Mouse (Mus musculus): ENCODE measurements around the gene Tbc1d1. TPM values are rescaled to one million over a fixed set of nuclear protein-coding genes. Genes with fewer than 3 reads are reported as not detected.

Gene Tbc1d1
- polyA plus RNA-seq, 2 experiments, result 4.8 to 5.6 TPM

GRCm38 (mm10) chr5:64280191-64280590 lies 124.1 kb downstream of the Tbc1d1 start:
- 85% methylated on average over 8 of the region's 8 CpGs for WGBS (ENCODE audit: insufficient replicate concordance)
- ATAC-seq (ENCODE audit: insufficient read depth), result no peak
- no peak overlapping the region for H3K27ac ChIP-seq
- no peaks in the 10 kb centered on the region for H3K4me1 ChIP-seq (replicated peaks; ENCODE audit: control insufficient read depth in 2 of 2, insufficient read depth in 2 of 2, low read length in 1 of 2)
- no peak overlapping the region for H3K4me3 ChIP-seq (ENCODE audit: insufficient read depth in 1 of 2, low read depth in 2 of 2, low read length in 2 of 2)
- no peak for TF ChIP-seq EP300 (IDR thresholded peaks at IDR 0.05; ENCODE audit: low read depth)
- TF ChIP-seq CTCF (IDR thresholded peaks at IDR 0.05; ENCODE audit: low read depth), result no peak
- no peaks in the 10 kb centered on the region for H3K27me3 ChIP-seq (ENCODE audit: control insufficient read depth, insufficient read depth, low read length)
- H3K9me3 ChIP-seq (ENCODE audit: control insufficient read depth, low read length), result no peaks in the 10 kb centered on the region
- DNase-seq (ENCODE audit: low read depth in 3 of 3, low spot score in 3 of 3), result no peak
- H3K4me2 ChIP-seq (ENCODE audit: low read depth), result no peak overlapping the region
- no peak overlapping the region for H3K9ac ChIP-seq (replicated peaks)
- peaks cover 2% of the 10 kb centered on the region for H3K36me3 ChIP-seq (replicated peaks; ENCODE audit: control insufficient read depth, insufficient read depth, low read depth)

- H3K27me3 ChIP-seq (ENCODE audit: control insufficient read depth, insufficient read depth, low read length), result no peaks in the 10 kb centered on the region
- H3K4me3 ChIP-seq (ENCODE audit: insufficient read depth in 1 of 2, low read depth in 2 of 2, low read length in 2 of 2), result no peak overlapping the region
- H3K4me2 ChIP-seq (ENCODE audit: low read depth), result no peak overlapping the region
- no peak for ATAC-seq (ENCODE audit: insufficient read depth)
- no peaks in the 10 kb centered on the region for H3K4me1 ChIP-seq (replicated peaks; ENCODE audit: control insufficient read depth in 2 of 2, insufficient read depth in 2 of 2, low read length in 1 of 2)
- no peaks in the 10 kb centered on the region for H3K9me3 ChIP-seq (ENCODE audit: control insufficient read depth, low read length)
- DNase-seq (ENCODE audit: low read depth in 3 of 3, low spot score in 3 of 3), result no peak
- 63% methylated on average over 4 of the region's 4 CpGs for WGBS (ENCODE audit: insufficient replicate concordance)
- TF ChIP-seq CTCF (IDR thresholded peaks at IDR 0.05; ENCODE audit: low read depth), result no peak
- TF ChIP-seq EP300 (IDR thresholded peaks at IDR 0.05; ENCODE audit: low read depth), result no peak
- H3K27ac ChIP-seq, result no peak overlapping the region
- peaks cover 2% of the 10 kb centered on the region for H3K36me3 ChIP-seq (replicated peaks; ENCODE audit: control insufficient read depth, insufficient read depth, low read depth)
- no peak overlapping the region for H3K9ac ChIP-seq (replicated peaks)
Observed at GRCm38 (mm10) chr5:64280613-64281012, 124.5 kb downstream of the Tbc1d1 start.

GRCm38 (mm10) chr5:64281674-64282073 lies 125.6 kb downstream of the Tbc1d1 start:
- Histone ChIP-seq H3K27me3 (ENCODE audit: control insufficient read depth, insufficient read depth, low read length) (no peaks in the 10 kb centered on the region), H3K36me3 (replicated peaks; ENCODE audit: control insufficient read depth, insufficient read depth, low read depth) (peaks cover 2% of the 10 kb centered on the region), H3K4me1 (replicated peaks; ENCODE audit: control insufficient read depth in 2 of 2, insufficient read depth in 2 of 2, low read length in 1 of 2) (no peaks in the 10 kb centered on the region), H3K9ac (replicated peaks) (no peak overlapping the region), H3K27ac (no peak overlapping the region), H3K4me2 (ENCODE audit: low read depth) (no peak overlapping the region), H3K4me3 (ENCODE audit: insufficient read depth in 1 of 2, low read depth in 2 of 2, low read length in 2 of 2) (no peak overlapping the region), H3K9me3 (ENCODE audit: control insufficient read depth, low read length) (no peaks in the 10 kb centered on the region)
- WGBS (ENCODE audit: insufficient replicate concordance), result 72% methylated on average over 7 of the region's 7 CpGs
- DNase-seq (ENCODE audit: low read depth in 3 of 3, low spot score in 3 of 3), result no peak
- ATAC-seq (ENCODE audit: insufficient read depth), result no peak
- TF ChIP-seq EP300 (IDR thresholded peaks at IDR 0.05; ENCODE audit: low read depth) (no peak), CTCF (IDR thresholded peaks at IDR 0.05; ENCODE audit: low read depth) (no peak)

- Histone ChIP-seq H3K27me3 (ENCODE audit: control insufficient read depth, insufficient read depth, low read length) (no peaks in the 10 kb centered on the region), H3K9me3 (ENCODE audit: control insufficient read depth, low read length) (no peaks in the 10 kb centered on the region), H3K4me3 (ENCODE audit: insufficient read depth in 1 of 2, low read depth in 2 of 2, low read length in 2 of 2) (no peak overlapping the region), H3K27ac (no peak overlapping the region), H3K4me1 (replicated peaks; ENCODE audit: control insufficient read depth in 2 of 2, insufficient read depth in 2 of 2, low read length in 1 of 2) (no peaks in the 10 kb centered on the region), H3K36me3 (replicated peaks; ENCODE audit: control insufficient read depth, insufficient read depth, low read depth) (peaks cover 2% of the 10 kb centered on the region), H3K9ac (replicated peaks) (no peak overlapping the region), H3K4me2 (ENCODE audit: low read depth) (no peak overlapping the region)
- no peak for TF ChIP-seq EP300 (IDR thresholded peaks at IDR 0.05; ENCODE audit: low read depth)
- TF ChIP-seq CTCF (IDR thresholded peaks at IDR 0.05; ENCODE audit: low read depth), result no peak
- ATAC-seq (ENCODE audit: insufficient read depth) (no peak), DNase-seq (ENCODE audit: low read depth in 3 of 3, low spot score in 3 of 3) (no peak)
- 71% methylated on average over 4 of the region's 4 CpGs for WGBS (ENCODE audit: insufficient replicate concordance)
Observed at GRCm38 (mm10) chr5:64282594-64282993, 126.5 kb downstream of the Tbc1d1 start.

- no peaks in the 10 kb centered on the region for H3K27me3 ChIP-seq (ENCODE audit: control insufficient read depth, insufficient read depth, low read length)
- no peak overlapping the region for H3K4me3 ChIP-seq (ENCODE audit: insufficient read depth in 1 of 2, low read depth in 2 of 2, low read length in 2 of 2)
- H3K4me1 ChIP-seq (replicated peaks; ENCODE audit: control insufficient read depth in 2 of 2, insufficient read depth in 2 of 2, low read length in 1 of 2), result 0 out of 4 replicates have a peak, but pooled peaks cover 0 to 1% of the 10 kb centered on the region in 2 experiments
- ATAC-seq (ENCODE audit: insufficient read depth) (no peak), DNase-seq (ENCODE audit: low read depth in 3 of 3, low spot score in 3 of 3) (no peak)
- H3K4me2 ChIP-seq (ENCODE audit: low read depth), result no peak overlapping the region
- no peaks in the 10 kb centered on the region for H3K9me3 ChIP-seq (ENCODE audit: control insufficient read depth, low read length)
- no peak overlapping the region for H3K27ac ChIP-seq
- TF ChIP-seq CTCF (IDR thresholded peaks at IDR 0.05; ENCODE audit: low read depth) (no peak), EP300 (IDR thresholded peaks at IDR 0.05; ENCODE audit: low read depth) (no peak)
- 79% methylated on average over 4 of the region's 4 CpGs for WGBS (ENCODE audit: insufficient replicate concordance)
- no peaks in the 10 kb centered on the region; the same call in 1 of the 2 replicates for H3K36me3 ChIP-seq (replicated peaks; ENCODE audit: control insufficient read depth, insufficient read depth, low read depth)
- no peak overlapping the region for H3K9ac ChIP-seq (replicated peaks)
Observed at GRCm38 (mm10) chr5:64285289-64285688, 129.2 kb downstream of the Tbc1d1 start.
